In genomic region chr9:6251990-6252389, GRCm38 (mm10) we compare ENCODE assay signal across 21 mouse cellular contexts. TPM values are rescaled to one million over a fixed set of nuclear protein-coding genes. Genes with fewer than 3 reads are reported as not detected.
"Had no signal": no experiment of that assay in that cellular context is flagged by ENCODE, and none has a peak within 500 bp of the region (broad histone marks: within the 10 kb centered on the region; RNA-seq: fewer than 3 reads in every experiment).

No protein-coding gene starts in this region.

- H3K4me1 ChIP-seq: neural tube, embryonic 13.5 days; neural tube, embryonic 15.5 days had no signal

- H3K27me3 ChIP-seq: neural tube, embryonic 13.5 days; neural tube, embryonic 15.5 days had no signal

- H3K27ac ChIP-seq: midbrain, embryonic 10.5 days; neural tube, embryonic 13.5 days; neural tube, embryonic 15.5 days had no signal

- DNase-seq: lung, adult 18-20 months; lung, embryonic 14.5 days; lung, postnatal 10 days; lung, postnatal 4 days; midbrain, embryonic 14.5 days; retina, postnatal 1 day; right cerebral cortex, adult 18-20 months; right cerebral cortex, postnatal 25 days; right cerebral cortex, postnatal 4 days; spleen, adult 18-20 months; thymus, adult 18-20 months; thymus, postnatal 14 days; thymus, postnatal 36 days had no signal

- ATAC-seq: midbrain, embryonic 16.5 days had no signal

- H3K9ac ChIP-seq: lung, embryonic 14.5 days; neural tube, embryonic 13.5 days; neural tube, embryonic 15.5 days had no signal

- H3K9me3 ChIP-seq: midbrain, embryonic 10.5 days; neural tube, embryonic 13.5 days; neural tube, embryonic 15.5 days had no signal

- H3K4me2 ChIP-seq: lung, embryonic 14.5 days; neural tube, embryonic 13.5 days; neural tube, embryonic 15.5 days had no signal

- H3K36me3 ChIP-seq: midbrain, embryonic 10.5 days; neural tube, embryonic 13.5 days; neural tube, embryonic 15.5 days had no signal

- H3K4me3 ChIP-seq: midbrain, embryonic 10.5 days; myocyte; neural tube, embryonic 13.5 days; neural tube, embryonic 15.5 days had no signal

RNA-seq across cellular contexts. Expression of gene Ddi1, which starts 17.7 kb away (rescaled TPM):
- total RNA-seq: megakaryocyte, adult 5-6 weeks; megakaryocyte-erythroid progenitor cell, adult 5-6 weeks had no signal
- polyA plus RNA-seq: midbrain, embryonic 16.5 days; neural tube, embryonic 13.5 days; small intestine, adult 2 months had no signal
